Mouse (Mus musculus) neural tube, embryonic 11.5 days (tissue): ENCODE data around the gene Atxn2. TPM values are rescaled to one million over a fixed set of nuclear protein-coding genes. Genes with fewer than 3 reads are reported as not detected.

Experiments used
- ATAC-seq: fragments of 200-750 bp; cut with Nextera tagmentation; 2 replicates; pipeline ENCODE4 v1.8.0; 2017; ENCODE audit warnings: moderate number of reproducible peaks, mild to moderate bottlenecking, moderate TSS enrichment, moderate library complexity; ENCODE audit not compliant: insufficient read depth, low FRiP score, low TSS enrichment
- DNase-seq: peaks from one replicate; pipeline ENCODE4 v3.0.0-alpha.2; 2015; ENCODE audit warnings: low spot score
- H3K27ac ChIP-seq: fragments of 300-500 bp; sonication (generic); 2 replicates; pipeline ENCODE4 v1.5.1; 2014; ENCODE audit warnings: low read depth, mild to moderate bottlenecking, low read length
- H3K27me3 ChIP-seq: fragments of 300-500 bp; sonication (generic); 2 replicates; pipeline ENCODE4 v1.6.1; 2014; ENCODE audit warnings: mild to moderate bottlenecking, low read length, mixed read lengths; ENCODE audit not compliant: control insufficient read depth, insufficient read depth
- H3K36me3 ChIP-seq: fragments of 300-500 bp; sonication (generic); 2 replicates; pipeline ENCODE4 v1.6.1; 2014; ENCODE audit warnings: mild to moderate bottlenecking, low read length, moderate library complexity, mixed read lengths; ENCODE audit not compliant: control insufficient read depth, insufficient read depth
- H3K4me1 ChIP-seq: fragments of 300-500 bp; sonication (generic); 2 replicates; pipeline ENCODE4 v1.6.1; 2014; ENCODE audit warnings: low read length, mixed read lengths; ENCODE audit not compliant: control insufficient read depth, insufficient read depth
- H3K4me2 ChIP-seq: fragments of 300-500 bp; sonication (generic); 2 replicates; pipeline ENCODE4 v1.6.1; 2014; ENCODE audit warnings: low read depth, mild to moderate bottlenecking, moderate library complexity
- H3K4me3 ChIP-seq: fragments of 300-500 bp; sonication (generic); 2 replicates; pipeline ENCODE4 v1.5.1; 2014; ENCODE audit warnings: low read depth, low read length
- H3K9ac ChIP-seq: fragments of 300-500 bp; sonication (generic); 2 replicates; pipeline ENCODE4 v1.6.1; 2014; ENCODE audit warnings: mild to moderate bottlenecking, low read length
- H3K9me3 ChIP-seq: fragments of 300-500 bp; sonication (generic); 2 replicates; pipeline ENCODE4 v1.6.1; 2016; ENCODE audit warnings: low read length; ENCODE audit not compliant: control insufficient read depth
- WGBS: fragments of 180-500 bp; shearing (Covaris S2); extraction: QIAGEN DNeasy Blood & Tissue Kit; methylation state at CpG from one replicate; pipeline ENCODE4 v1.1.7; 2014; 5-methylcytosine and 5-hydroxymethylcytosine counted together
- polyA plus RNA-seq: library from polyadenylated mRNA; unstranded; fragments of >200 nt; fragmentation: Nextera tagmentation; extraction: Ambion mirVana; gene quantifications from 2 replicates; pipeline ENCODE4 v1.2.1, GENCODE M21; 2014

The Atxn2 gene
- polyA plus RNA-seq, 1 experiment from 2014 or later, result 101 TPM

- DNase-seq (no peak), ATAC-seq (no peak)
- no peak overlapping the region for H3K9ac ChIP-seq
- no peak overlapping the region for H3K4me3 ChIP-seq
- H3K36me3 ChIP-seq, result peaks cover 30% of the 10 kb centered on the region
- no peaks in the 10 kb centered on the region for H3K27me3 ChIP-seq
- no peaks in the 10 kb centered on the region for H3K4me1 ChIP-seq
- no peak overlapping the region for H3K27ac ChIP-seq
- WGBS, result 95% methylated on average over 5 of the region's 5 CpGs
- H3K4me2 ChIP-seq, result no peak overlapping the region
- H3K9me3 ChIP-seq, result no peaks in the 10 kb centered on the region
These were observed 100.4 kb downstream of the Atxn2 start for GRCm38 (mm10) chr5:121811485-121811931.

DNA sequence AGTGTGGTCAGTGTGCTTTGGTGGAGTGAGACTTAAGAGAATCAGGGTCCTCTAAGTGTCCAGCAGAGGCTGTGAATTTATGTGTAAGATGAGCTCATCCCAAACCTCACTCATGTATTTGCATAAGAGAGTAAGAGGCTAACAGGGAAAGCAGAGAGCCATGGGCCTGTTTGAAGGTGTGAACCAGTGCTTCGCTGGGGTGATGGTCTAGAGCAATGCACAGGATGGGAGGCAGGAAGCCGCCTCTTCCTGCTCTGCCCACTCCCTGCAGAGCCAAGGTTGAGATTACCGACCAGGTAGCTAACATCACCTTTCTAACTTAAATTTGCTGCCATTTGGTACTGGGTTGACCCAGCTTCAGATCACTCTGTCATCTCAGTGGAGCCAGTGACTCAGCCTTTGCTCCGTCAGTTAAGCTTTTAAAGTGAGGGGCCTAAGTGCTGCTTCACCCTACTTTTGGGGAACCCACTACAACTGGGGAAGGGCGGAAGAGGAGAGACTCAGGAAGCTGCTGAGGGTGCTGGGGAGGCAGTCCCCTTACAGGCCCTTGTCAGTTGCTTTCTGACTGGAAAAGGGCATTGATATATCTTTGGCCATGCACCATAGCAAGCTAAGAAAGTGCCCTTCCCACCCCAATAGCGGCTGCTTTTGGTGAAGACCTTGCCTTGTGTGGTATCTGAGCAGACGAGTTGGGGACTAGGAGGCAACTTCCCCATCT lies 101.5 kb downstream of the Atxn2 start:
- H3K27ac ChIP-seq, result 0 out of 2 replicates have a peak overlapping the region, but pooled peaks have one; percentile 10
- no peaks in the 10 kb centered on the region for H3K27me3 ChIP-seq
- DNase-seq, result no peak
- H3K4me2 ChIP-seq, result no peak overlapping the region
- H3K4me1 ChIP-seq, result no peaks in the 10 kb centered on the region
- ATAC-seq, result no peak
- H3K36me3 ChIP-seq, result peaks cover 39% of the 10 kb centered on the region
- no peak overlapping the region for H3K4me3 ChIP-seq
- 86% methylated on average over 7 of the region's 7 CpGs for WGBS
- H3K9ac ChIP-seq, result no peak overlapping the region
- H3K9me3 ChIP-seq, result no peaks in the 10 kb centered on the region

DNA sequence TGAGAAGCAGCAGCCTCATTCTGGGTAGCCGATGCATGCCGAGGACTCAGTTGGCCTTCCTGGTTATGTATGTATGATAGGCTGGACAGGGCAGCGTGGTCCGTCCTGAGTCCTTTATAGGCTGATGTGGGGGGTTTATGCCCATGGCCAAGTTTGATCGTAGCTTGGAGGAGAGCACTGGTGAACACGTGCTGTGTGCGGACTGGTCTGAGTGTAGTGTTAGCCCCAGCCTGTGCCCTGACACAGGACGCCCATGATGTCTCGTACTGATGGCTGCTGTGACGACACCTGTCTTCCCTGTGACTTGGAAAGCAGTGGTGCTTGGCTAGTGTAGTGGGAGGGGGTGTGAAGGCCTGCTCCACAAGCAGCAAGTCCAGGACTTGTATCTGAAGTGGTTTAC lies 102.6 kb downstream of the Atxn2 start:
- WGBS, result 97% methylated on average over 10 of the region's 10 CpGs
- ATAC-seq (no peak), DNase-seq (no peak)
- no peaks in the 10 kb centered on the region for H3K27me3 ChIP-seq
- H3K9ac ChIP-seq, result no peak overlapping the region
- no peak overlapping the region for H3K4me2 ChIP-seq
- no peak overlapping the region for H3K4me3 ChIP-seq
- no peak overlapping the region for H3K27ac ChIP-seq
- H3K36me3 ChIP-seq, result peaks cover 46% of the 10 kb centered on the region
- no peaks in the 10 kb centered on the region for H3K4me1 ChIP-seq
- no peaks in the 10 kb centered on the region for H3K9me3 ChIP-seq

GRCm38 (mm10) chr5:121815067-121815466 lies 103.9 kb downstream of the Atxn2 start:
- H3K36me3 ChIP-seq, result peaks cover 47% of the 10 kb centered on the region
- 70% methylated on average over 3 of the region's 3 CpGs for WGBS
- ATAC-seq, result no peak

GRCm38 (mm10) chr5:121815867-121816380 lies 104.8 kb downstream of the Atxn2 start:
- Histone ChIP-seq H3K27me3 (no peaks in the 10 kb centered on the region), H3K36me3 (peaks cover 45% of the 10 kb centered on the region), H3K4me3 (no peak overlapping the region), H3K9ac (no peak overlapping the region), H3K4me1 (no peaks in the 10 kb centered on the region), H3K9me3 (no peaks in the 10 kb centered on the region), H3K27ac (no peak overlapping the region), H3K4me2 (no peak overlapping the region)
- no peak for ATAC-seq
- WGBS, result 95% methylated on average over 8 of the region's 8 CpGs
- no peak for DNase-seq

More at GRCm38 (mm10) chr5:121815067-121815466, 103.9 kb downstream of the Atxn2 start:
- DNase-seq, result no peak
- H3K9me3 ChIP-seq, result no peaks in the 10 kb centered on the region
- H3K4me2 ChIP-seq, result no peak overlapping the region
- H3K27me3 ChIP-seq, result no peaks in the 10 kb centered on the region
- no peak overlapping the region for H3K9ac ChIP-seq
- no peak overlapping the region for H3K4me3 ChIP-seq
- no peaks in the 10 kb centered on the region for H3K4me1 ChIP-seq
- H3K27ac ChIP-seq, result no peak overlapping the region

GRCm38 (mm10) chr5:121816611-121817010 lies 105.5 kb downstream of the Atxn2 start:
- no peak overlapping the region for H3K4me2 ChIP-seq
- H3K9me3 ChIP-seq, result no peaks in the 10 kb centered on the region
- DNase-seq, result no peak
- no peak overlapping the region for H3K4me3 ChIP-seq
- peaks cover 39% of the 10 kb centered on the region for H3K36me3 ChIP-seq
- H3K9ac ChIP-seq, result no peak overlapping the region
- no peak for ATAC-seq
- 95% methylated on average over 2 of the region's 2 CpGs for WGBS
- no peaks in the 10 kb centered on the region for H3K4me1 ChIP-seq
- no peaks in the 10 kb centered on the region for H3K27me3 ChIP-seq
- H3K27ac ChIP-seq, result no peak overlapping the region

GRCm38 (mm10) chr5:121817551-121817950 lies 106.4 kb downstream of the Atxn2 start:
- WGBS, result 87% methylated on average over 9 of the region's 9 CpGs
- H3K36me3 ChIP-seq, result peaks cover 30% of the 10 kb centered on the region

GRCm38 (mm10) chr5:121818401-121818800 lies 107.3 kb downstream of the Atxn2 start:
- WGBS, result 92% methylated on average over 7 of the region's 7 CpGs
- H3K9ac ChIP-seq, result no peak overlapping the region
- H3K27ac ChIP-seq, result no peak overlapping the region
- H3K36me3 ChIP-seq, result peaks cover 23% of the 10 kb centered on the region
- H3K9me3 ChIP-seq, result no peaks in the 10 kb centered on the region
- no peaks in the 10 kb centered on the region for H3K27me3 ChIP-seq
- ATAC-seq (no peak), DNase-seq (no peak)
- H3K4me1 ChIP-seq, result no peaks in the 10 kb centered on the region
- no peak overlapping the region for H3K4me2 ChIP-seq
- H3K4me3 ChIP-seq, result no peak overlapping the region

More at GRCm38 (mm10) chr5:121817551-121817950, 106.4 kb downstream of the Atxn2 start:
- Histone ChIP-seq H3K4me1 (no peaks in the 10 kb centered on the region), H3K4me2 (no peak overlapping the region), H3K27me3 (no peaks in the 10 kb centered on the region), H3K27ac (no peak overlapping the region), H3K4me3 (no peak overlapping the region), H3K9me3 (no peaks in the 10 kb centered on the region), H3K9ac (no peak overlapping the region)
- ATAC-seq (no peak), DNase-seq (no peak)

- H3K4me1 ChIP-seq, result no peaks in the 10 kb centered on the region
- no peak overlapping the region for H3K4me2 ChIP-seq
- H3K4me3 ChIP-seq, result no peak overlapping the region
- H3K9ac ChIP-seq, result no peak overlapping the region
- ATAC-seq (no peak), DNase-seq (no peak)
- H3K27me3 ChIP-seq, result no peaks in the 10 kb centered on the region
- peaks cover 22% of the 10 kb centered on the region for H3K36me3 ChIP-seq
- no peaks in the 10 kb centered on the region for H3K9me3 ChIP-seq
- WGBS, result 95% methylated on average over 4 of the region's 4 CpGs
- no peak overlapping the region for H3K27ac ChIP-seq
These were observed 107.7 kb downstream of the Atxn2 start for GRCm38 (mm10) chr5:121818862-121819261.
